Mouse (Mus musculus) embryonic facial prominence, embryonic 13.5 days (tissue): ENCODE measurements around the gene Ppard. TPM values are rescaled to one million over a fixed set of nuclear protein-coding genes. Genes with fewer than 3 reads are reported as not detected.

ENCODE experiments used
- ATAC-seq: fragments of 200-750 bp; cut with Nextera tagmentation; 2 replicates; pipeline ENCODE4 v1.8.0; 2017; ENCODE audit warnings: low read depth; ENCODE audit not compliant: insufficient number of reproducible peaks, insufficient read depth, low FRiP score, low TSS enrichment
- H3K27ac ChIP-seq: fragments of 300-500 bp; sonication (generic); 2 replicates; pipeline ENCODE4 v1.5.1; 2015; ENCODE audit warnings: moderate library complexity, mild to moderate bottlenecking, inconsistent platforms
- H3K27me3 ChIP-seq: fragments of 300-500 bp; sonication (generic); 2 replicates; pipeline ENCODE4 v1.6.1; 2015; ENCODE audit warnings: mild to moderate bottlenecking, inconsistent platforms
- H3K36me3 ChIP-seq: fragments of 300-500 bp; sonication (generic); 2 replicates; pipeline ENCODE4 v1.6.1; 2015; ENCODE audit warnings: mild to moderate bottlenecking, inconsistent platforms
- H3K4me1 ChIP-seq: fragments of 300-500 bp; sonication (generic); 2 replicates; pipeline ENCODE4 v1.6.1; 2015; ENCODE audit warnings: inconsistent platforms
- H3K4me2 ChIP-seq: fragments of 300-500 bp; sonication (generic); 2 replicates; pipeline ENCODE4 v1.6.1; 2015; ENCODE audit warnings: moderate library complexity, mild to moderate bottlenecking, inconsistent platforms
- H3K4me3 ChIP-seq: fragments of 300-500 bp; sonication (generic); 2 replicates; pipeline ENCODE4 v1.5.1; 2015; ENCODE audit warnings: mild to moderate bottlenecking, inconsistent platforms
- H3K9ac ChIP-seq: fragments of 300-500 bp; sonication (generic); 2 replicates; pipeline ENCODE4 v1.6.1; 2015; ENCODE audit warnings: mild to moderate bottlenecking, inconsistent platforms
- H3K9me3 ChIP-seq: fragments of 300-500 bp; sonication (generic); 2 replicates; pipeline ENCODE4 v1.6.1; 2016; ENCODE audit warnings: inconsistent platforms
- WGBS: fragments of 180-500 bp; shearing (Covaris S2); methylation state at CpG from one replicate; pipeline ENCODE4 v1.1.7; 2015; ENCODE audit warnings: mixed read lengths; 5-methylcytosine and 5-hydroxymethylcytosine counted together
- polyA plus RNA-seq: library from polyadenylated mRNA; unstranded; fragments of >200 nt; fragmentation: Nextera tagmentation; extraction: Ambion mirVana; gene quantifications from 2 replicates; pipeline ENCODE4 v1.2.1, GENCODE M21; 2015

Gene Ppard
- polyA plus RNA-seq, 1 experiment from 2014 or later = 3.3 TPM

DNA sequence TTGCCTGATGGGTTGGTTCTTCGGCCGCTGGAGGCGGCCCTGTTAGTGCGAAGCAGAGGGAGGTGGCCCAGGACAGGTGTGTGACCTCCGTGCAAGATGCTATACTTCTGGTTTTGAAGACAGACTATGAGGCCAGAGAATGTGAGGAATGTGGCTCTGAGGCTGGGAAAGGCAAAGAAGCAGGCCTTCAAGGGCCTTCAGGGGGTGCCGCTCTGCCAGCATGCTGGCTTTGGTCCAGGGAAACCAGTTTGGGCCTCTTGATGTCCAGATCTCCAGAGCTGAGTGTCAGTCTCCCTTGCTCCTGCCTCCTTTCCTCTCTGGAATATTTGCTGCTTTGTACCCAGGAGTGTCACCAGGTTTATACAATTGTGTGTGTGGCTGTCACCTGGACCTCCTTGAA lies 9.8 kb downstream of the Ppard start:
- no peak for ATAC-seq
- Histone ChIP-seq H3K27ac (no peak overlapping the region), H3K9ac (no peak overlapping the region), H3K27me3 (no peaks in the 10 kb centered on the region), H3K4me1 (peaks cover 40% of the 10 kb centered on the region), H3K36me3 (peaks cover 57% of the 10 kb centered on the region), H3K9me3 (no peaks in the 10 kb centered on the region), H3K4me3 (no peak overlapping the region), H3K4me2 (no peak overlapping the region)
- 77% methylated on average over 6 of the region's 6 CpGs for WGBS

DNA sequence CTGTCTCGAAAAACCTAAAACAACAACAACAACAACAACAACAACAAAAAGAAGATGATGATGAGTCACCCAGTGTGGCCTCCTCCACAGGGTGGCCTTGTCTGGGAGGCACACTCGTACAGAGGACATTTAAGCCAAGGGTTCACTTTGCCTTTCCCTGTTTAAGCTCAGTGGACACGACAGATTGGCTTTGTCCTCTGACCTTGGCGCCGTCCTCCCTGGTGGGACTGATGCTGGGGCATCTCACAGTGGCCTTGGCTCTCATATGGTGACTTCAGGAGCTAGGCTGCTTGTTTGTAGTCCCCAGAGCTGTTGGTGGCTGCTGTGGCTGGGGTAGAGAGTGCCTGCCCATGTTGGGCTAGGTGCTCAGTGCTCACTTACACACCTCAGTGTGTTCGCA lies 11.7 kb downstream of the Ppard start:
- peaks cover 54% of the 10 kb centered on the region for H3K4me1 ChIP-seq
- peak overlapping the region; percentile 27; the same call in 1 of the 2 replicates for H3K9ac ChIP-seq

DNA sequence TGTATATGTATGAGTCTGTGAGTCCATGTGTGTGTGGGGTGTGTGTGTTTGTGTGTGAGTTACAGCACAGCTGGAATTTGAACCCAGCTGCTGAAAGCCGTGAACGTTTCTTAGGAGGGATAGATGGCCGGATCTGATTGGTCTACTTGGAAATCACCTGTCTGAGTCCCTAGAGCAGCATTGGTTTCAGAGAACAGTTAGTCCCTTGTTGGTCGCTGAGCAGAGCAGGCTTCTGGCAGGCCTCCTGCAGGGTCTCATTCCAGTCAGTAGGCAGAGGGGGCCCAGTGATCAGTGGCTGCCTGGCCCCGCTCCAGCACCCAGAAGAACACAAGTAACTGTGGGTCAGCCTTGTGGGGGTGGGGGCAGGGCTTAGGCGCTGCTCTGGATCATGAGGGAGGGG lies 12.2 kb downstream of the Ppard start:
- Histone ChIP-seq H3K27me3 (no peaks in the 10 kb centered on the region), H3K27ac (peak overlapping the region; percentile 76), H3K9me3 (no peaks in the 10 kb centered on the region), H3K4me3 (no peak overlapping the region), H3K9ac (0 out of 2 replicates have a peak overlapping the region, but pooled peaks have one; percentile 27), H3K4me1 (peaks cover 56% of the 10 kb centered on the region), H3K4me2 (peak overlapping the region; percentile 17), H3K36me3 (peaks cover 37% of the 10 kb centered on the region)
- ATAC-seq = peak; percentile 45; the same call in 1 of the 2 replicates
- WGBS = 17% methylated on average over 6 of the region's 6 CpGs

More for the DNA sequence above, 11.7 kb downstream of the Ppard start:
- WGBS = 79% methylated on average over 6 of the region's 6 CpGs
- ATAC-seq = no peak
- Histone ChIP-seq H3K27me3 (no peaks in the 10 kb centered on the region), H3K4me3 (no peak overlapping the region), H3K27ac (peak overlapping the region; percentile 76), H3K4me2 (no peak overlapping the region), H3K36me3 (peaks cover 41% of the 10 kb centered on the region), H3K9me3 (no peaks in the 10 kb centered on the region)

DNA sequence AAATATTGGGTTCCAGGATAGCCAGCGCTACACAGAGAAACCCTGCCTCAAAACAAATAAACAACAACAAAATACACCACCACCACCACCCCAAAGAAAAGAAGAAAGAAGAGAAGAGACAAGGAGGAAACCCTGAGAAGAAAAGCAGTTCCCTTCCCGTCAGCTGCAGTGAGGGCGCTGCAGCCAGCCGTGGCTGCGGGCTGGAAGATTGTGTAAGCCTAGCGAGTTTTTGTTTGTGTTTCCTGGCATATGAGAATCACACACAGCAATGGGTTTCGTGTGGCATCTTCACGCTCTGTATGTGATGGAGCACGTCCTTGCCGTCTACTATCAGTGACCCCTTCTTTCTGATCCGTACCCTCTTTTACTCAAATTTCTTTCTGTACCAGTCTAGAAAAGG lies 14.1 kb downstream of the Ppard start:
- H3K4me3 ChIP-seq = no peak overlapping the region
- peaks cover 27% of the 10 kb centered on the region for H3K36me3 ChIP-seq
- H3K27me3 ChIP-seq = no peaks in the 10 kb centered on the region
- WGBS = 56% methylated on average over 11 of the region's 11 CpGs
- H3K4me2 ChIP-seq = no peak overlapping the region
- H3K9ac ChIP-seq = no peak overlapping the region
- peaks cover 59% of the 10 kb centered on the region for H3K4me1 ChIP-seq
- no peak for ATAC-seq
- no peaks in the 10 kb centered on the region for H3K9me3 ChIP-seq
- peak overlapping the region; percentile 61 for H3K27ac ChIP-seq

DNA sequence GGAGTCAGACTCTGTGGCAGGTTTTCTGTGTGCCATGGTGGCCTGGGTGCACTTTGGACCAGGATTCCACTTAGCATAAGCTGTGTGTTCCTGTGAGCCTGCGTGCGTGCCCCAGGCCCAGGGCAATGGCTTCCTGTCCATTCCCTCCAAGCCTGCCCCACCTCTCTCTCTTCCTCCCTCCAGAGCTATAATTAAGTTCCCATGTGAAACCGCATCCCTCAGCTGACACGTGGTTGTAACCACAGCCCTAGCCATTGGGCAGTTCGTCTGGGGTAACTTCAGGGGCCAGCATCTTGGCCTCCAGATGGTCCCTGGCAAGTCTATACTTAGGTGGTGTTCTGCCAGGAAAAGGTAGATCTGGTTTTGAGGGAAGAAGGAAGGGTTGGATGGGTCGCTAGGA lies 15.1 kb downstream of the Ppard start:
- WGBS = 7% methylated on average over 6 of the region's 6 CpGs
- H3K9ac ChIP-seq = no peak overlapping the region
- H3K27ac ChIP-seq = peak overlapping the region; percentile 61
- no peaks in the 10 kb centered on the region for H3K9me3 ChIP-seq
- peaks cover 25% of the 10 kb centered on the region for H3K36me3 ChIP-seq
- no peak for ATAC-seq
- H3K4me3 ChIP-seq = no peak overlapping the region
- H3K27me3 ChIP-seq = no peaks in the 10 kb centered on the region
- H3K4me2 ChIP-seq = no peak overlapping the region
- H3K4me1 ChIP-seq = peaks cover 61% of the 10 kb centered on the region

DNA sequence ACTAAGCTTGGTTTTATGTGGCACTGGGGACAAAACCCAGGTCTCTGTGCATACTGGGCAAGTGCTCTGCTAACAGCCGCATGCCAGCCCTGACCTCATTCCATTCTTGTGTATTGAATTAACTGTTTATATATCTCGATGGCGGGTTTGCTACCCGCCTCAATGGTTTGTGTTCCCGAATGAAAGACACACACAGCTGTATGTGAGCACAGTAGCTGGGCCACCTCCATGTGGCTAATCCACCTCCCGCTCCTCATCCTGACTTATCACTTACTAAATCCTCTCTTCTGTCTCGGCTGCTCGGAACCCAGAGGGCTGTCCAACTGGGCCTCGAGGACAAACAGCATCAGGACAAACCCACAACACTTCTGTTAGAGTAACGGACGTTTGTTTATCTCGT lies 16.6 kb downstream of the Ppard start:
- Histone ChIP-seq H3K27ac (0 out of 2 replicates have a peak overlapping the region, but pooled peaks have one; percentile 7), H3K27me3 (no peaks in the 10 kb centered on the region), H3K4me2 (no peak overlapping the region), H3K4me1 (peaks cover 61% of the 10 kb centered on the region), H3K9me3 (no peaks in the 10 kb centered on the region), H3K9ac (no peak overlapping the region), H3K4me3 (no peak overlapping the region), H3K36me3 (peaks cover 15% of the 10 kb centered on the region)
- ATAC-seq = no peak
- WGBS = 79% methylated on average over 12 of the region's 12 CpGs

DNA sequence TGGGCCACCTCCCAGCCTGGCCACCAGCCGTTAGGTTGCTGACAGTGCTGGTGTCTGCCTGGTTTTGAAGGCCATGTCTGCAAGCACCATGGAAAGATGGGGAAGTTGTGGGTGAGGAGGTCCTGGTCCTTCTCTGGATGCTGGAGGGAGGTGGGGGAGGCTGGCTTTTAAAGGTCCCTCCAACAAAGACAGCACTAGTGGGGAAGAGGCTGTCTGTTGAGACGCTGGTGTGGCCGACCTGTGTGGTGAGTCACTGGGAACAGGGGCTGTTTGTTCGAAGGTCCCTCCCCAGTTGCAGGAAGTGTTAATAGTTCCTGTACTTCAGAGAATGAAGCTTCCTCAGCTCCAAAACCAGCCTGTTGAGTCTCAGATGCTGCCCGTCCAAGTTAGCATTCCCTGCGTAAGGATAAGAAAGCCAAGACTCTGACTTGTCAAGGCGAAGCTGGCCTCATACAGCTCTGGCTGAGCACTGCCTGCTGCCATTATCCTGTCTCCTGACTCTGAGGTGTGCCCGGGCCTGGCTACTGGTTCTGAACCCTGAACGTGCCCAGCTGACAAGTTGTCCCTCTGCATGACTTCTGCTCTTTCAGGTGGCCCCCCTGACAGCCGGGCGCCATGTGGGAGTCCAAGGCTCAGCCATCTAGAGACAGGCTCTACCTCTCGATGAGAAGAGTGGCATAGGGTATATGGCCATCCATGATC lies 19.2 kb downstream of the Ppard start:
- no peak for ATAC-seq
- Histone ChIP-seq H3K4me2 (no peak overlapping the region), H3K9me3 (no peaks in the 10 kb centered on the region), H3K9ac (no peak overlapping the region), H3K27me3 (no peaks in the 10 kb centered on the region), H3K4me3 (no peak overlapping the region), H3K36me3 (peaks cover 15% of the 10 kb centered on the region), H3K27ac (0 out of 2 replicates have a peak overlapping the region, but pooled peaks have one; percentile 22), H3K4me1 (peaks cover 59% of the 10 kb centered on the region)
- 69% methylated on average over 12 of the region's 12 CpGs for WGBS

DNA sequence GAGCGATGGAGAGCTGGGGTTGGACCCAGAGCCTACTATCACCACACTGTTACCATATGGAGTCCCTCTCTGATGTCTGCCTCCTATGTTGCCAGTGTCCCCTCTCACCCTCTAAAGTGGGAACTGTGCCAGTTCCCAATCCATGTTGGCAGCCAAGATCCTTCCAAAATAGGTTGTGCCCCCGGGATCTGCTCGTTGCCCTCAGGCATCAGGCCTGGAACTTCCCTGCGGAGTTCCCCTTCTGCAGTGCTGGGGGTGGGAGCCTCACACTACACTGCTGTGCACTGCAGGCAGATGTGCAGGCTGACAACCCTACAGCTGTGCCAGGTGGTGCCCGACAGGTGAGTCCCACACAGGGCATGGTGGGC lies 19.8 kb downstream of the Ppard start:
- Histone ChIP-seq H3K4me3 (no peak overlapping the region), H3K4me2 (no peak overlapping the region), H3K36me3 (peaks cover 15% of the 10 kb centered on the region), H3K9ac (no peak overlapping the region), H3K4me1 (peaks cover 59% of the 10 kb centered on the region), H3K9me3 (no peaks in the 10 kb centered on the region), H3K27me3 (no peaks in the 10 kb centered on the region), H3K27ac (0 out of 2 replicates have a peak overlapping the region, but pooled peaks have one; percentile 22)
- WGBS = 71% methylated on average over 5 of the region's 5 CpGs
- ATAC-seq = no peak

DNA sequence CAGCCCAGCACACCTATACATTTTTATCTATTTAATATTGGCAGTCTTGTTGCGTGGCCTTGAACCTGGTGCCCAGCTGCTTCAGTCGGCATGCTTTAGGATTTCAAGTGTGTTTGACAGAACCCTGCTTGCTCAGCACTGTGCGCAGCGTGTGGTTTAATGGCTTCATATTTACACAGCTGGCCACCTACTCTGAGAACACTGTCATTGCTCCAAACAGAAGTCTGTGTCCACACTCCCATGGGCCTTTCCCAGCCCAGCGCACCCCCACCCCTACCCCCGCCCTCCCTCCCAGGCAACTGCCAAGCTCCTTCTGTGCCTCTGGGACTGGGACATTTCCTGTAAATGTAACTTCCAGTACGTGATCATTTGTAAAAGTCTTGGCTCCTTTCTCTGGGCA lies 20.7 kb downstream of the Ppard start:
- no peak overlapping the region for H3K9ac ChIP-seq
- no peak for ATAC-seq
- no peak overlapping the region for H3K4me2 ChIP-seq
- H3K36me3 ChIP-seq = peaks cover 15% of the 10 kb centered on the region
- peaks cover 58% of the 10 kb centered on the region for H3K4me1 ChIP-seq
- H3K4me3 ChIP-seq = no peak overlapping the region
- H3K27me3 ChIP-seq = no peaks in the 10 kb centered on the region
- H3K27ac ChIP-seq = no peak overlapping the region
- WGBS = 81% methylated on average over 7 of the region's 7 CpGs
- H3K9me3 ChIP-seq = no peaks in the 10 kb centered on the region

DNA sequence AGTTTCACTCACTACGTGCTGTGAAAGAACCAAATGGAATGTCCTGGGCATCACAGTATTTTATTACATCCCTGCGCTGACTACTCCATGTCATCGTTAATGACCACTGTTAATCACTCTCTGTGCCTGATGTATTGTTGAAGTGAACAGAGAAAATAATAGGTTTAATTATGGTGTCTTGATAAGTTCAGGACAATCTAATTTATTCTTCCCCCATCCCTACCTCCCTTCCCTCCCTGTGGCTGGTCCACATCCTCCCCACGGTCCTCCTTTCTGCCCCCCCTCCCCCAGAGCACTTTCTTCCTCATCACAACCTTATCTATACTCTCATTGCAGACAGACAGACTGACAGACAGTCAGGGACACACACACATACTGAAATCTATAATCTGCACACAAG lies 22.3 kb downstream of the Ppard start:
- no peak for ATAC-seq
- H3K36me3 ChIP-seq = peaks cover 24% of the 10 kb centered on the region
- H3K4me1 ChIP-seq = peaks cover 47% of the 10 kb centered on the region
- no peak overlapping the region for H3K9ac ChIP-seq
- 63% methylated on average over 4 of the region's 4 CpGs for WGBS
- H3K9me3 ChIP-seq = peaks cover 6% of the 10 kb centered on the region; the same call in 1 of the 2 replicates
- no peaks in the 10 kb centered on the region for H3K27me3 ChIP-seq
- no peak overlapping the region for H3K4me2 ChIP-seq
- no peak overlapping the region for H3K4me3 ChIP-seq
- H3K27ac ChIP-seq = no peak overlapping the region

DNA sequence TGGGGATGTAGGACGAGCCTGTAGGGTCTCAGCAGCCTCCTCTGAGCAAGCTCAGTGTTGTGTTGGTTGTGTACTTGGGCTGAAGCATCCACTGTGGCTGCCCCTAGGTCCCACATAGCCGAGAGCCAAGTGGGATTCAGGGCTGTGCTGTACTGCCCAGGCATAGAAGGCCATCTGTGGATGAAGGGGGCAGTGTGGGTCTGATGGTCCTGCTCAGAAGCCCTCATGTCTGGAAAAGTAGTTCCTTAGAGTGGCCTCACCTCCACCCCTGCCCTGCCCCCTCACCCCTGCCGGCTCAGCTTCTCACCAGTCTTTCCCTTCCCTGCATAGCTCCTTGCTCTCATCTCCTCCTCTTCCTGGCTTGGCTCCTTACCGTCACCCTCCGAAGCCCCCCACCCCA lies 23.2 kb downstream of the Ppard start:
- no peak overlapping the region for H3K4me3 ChIP-seq

More for the DNA sequence above, 23.2 kb downstream of the Ppard start:
- peaks cover 10% of the 10 kb centered on the region; the same call in 1 of the 2 replicates for H3K9me3 ChIP-seq
- ATAC-seq = no peak
- H3K27me3 ChIP-seq = no peaks in the 10 kb centered on the region
- peaks cover 47% of the 10 kb centered on the region for H3K4me1 ChIP-seq
- H3K36me3 ChIP-seq = peaks cover 25% of the 10 kb centered on the region
- peak overlapping the region; percentile 71; the same call in 1 of the 2 replicates for H3K27ac ChIP-seq
- no peak overlapping the region for H3K4me2 ChIP-seq
- H3K9ac ChIP-seq = 0 out of 2 replicates have a peak overlapping the region, but pooled peaks have one; percentile 11
- 26% methylated on average over 5 of the region's 5 CpGs for WGBS
